Mouse (Mus musculus) CH12.LX (cell line): Measurements from ENCODE around the gene Fgf9. TPM values are rescaled to one million over a fixed set of nuclear protein-coding genes. Genes with fewer than 3 reads are reported as not detected.

Source experiments
- DNase-seq: peaks from one replicate; pipeline ENCODE4 v3.0.0-alpha.2; 2013; ENCODE audit errors: extremely low read depth
- H3K27ac ChIP-seq: 2 replicates; pipeline ENCODE4 v1.5.1; 2012; ENCODE audit warnings: low read depth, mild to moderate bottlenecking, control low read depth, moderate library complexity; ENCODE audit not compliant: insufficient read depth
- H3K27me3 ChIP-seq: replicated peaks from 2 replicates; pipeline ENCODE3; 2012; ENCODE audit warnings: inconsistent platforms
- H3K36me3 ChIP-seq, 2 experiments: replicated peaks in 1 of 2; 2 replicates each; pipeline versions ENCODE3 to v1.6.1; 2012; ENCODE audit warnings: inconsistent platforms in 1 of 2, low read length in 1 of 2, mild to moderate bottlenecking in 1 of 2, mixed read lengths in 1 of 2, moderate library complexity in 1 of 2; ENCODE audit not compliant: control insufficient read depth in 1 of 2, insufficient read depth in 1 of 2
- H3K4me1 ChIP-seq, 2 experiments: 2 replicates each; pipeline ENCODE4 v1.6.1; 2012; ENCODE audit warnings: inconsistent platforms in 1 of 2, moderate library complexity in 1 of 2; ENCODE audit not compliant: insufficient read depth in 2 of 2, control insufficient read depth in 1 of 2
- H3K4me2 ChIP-seq: 2 replicates; pipeline ENCODE4 v1.6.1; 2012; ENCODE audit warnings: low read depth, mild to moderate bottlenecking, control low read depth; ENCODE audit not compliant: poor library complexity, insufficient read depth, severe bottlenecking
- H3K4me3 ChIP-seq, 3 experiments: fragments of 150-350 bp in 1 of 3; sonication (generic) in 1 of 3; replicated peaks in 1 of 3; 2 replicates each; pipeline versions ENCODE3 to v1.5.1; 2011 to 2012; ENCODE audit warnings: low read depth in 2 of 3, low read length in 2 of 3, mild to moderate bottlenecking in 2 of 3, moderate library complexity in 2 of 3, control low read depth in 1 of 3, improper control_type of control experiment in 1 of 3, inconsistent platforms in 1 of 3, mixed read lengths in 1 of 3; ENCODE audit not compliant: poor library complexity in 1 of 3
- H3K79me2 ChIP-seq: replicated peaks from 2 replicates; pipeline ENCODE4 v1.6.1; 2012; ENCODE audit warnings: mild to moderate bottlenecking, moderate library complexity; ENCODE audit not compliant: control insufficient read depth, poor library complexity, insufficient read depth, severe bottlenecking; ENCODE audit errors: extremely low read depth
- H3K9ac ChIP-seq: 2 replicates; pipeline ENCODE4 v1.6.1; 2012; ENCODE audit warnings: low read depth, mild to moderate bottlenecking, control low read depth, moderate library complexity; ENCODE audit not compliant: insufficient read depth
- H3K9me3 ChIP-seq: replicated peaks from 2 replicates; pipeline ENCODE3; 2012; ENCODE audit warnings: low read length, inconsistent platforms, mixed read lengths
- BHLHE40 ChIP-seq: IDR thresholded peaks from 2 replicates; pipeline ENCODE4 v1.6.1; 2011; ENCODE audit warnings: mild to moderate bottlenecking, low read depth, low read length, improper control_type of control experiment
- CHD1 ChIP-seq: IDR thresholded peaks from 2 replicates; pipeline ENCODE4 v1.6.1; 2012; ENCODE audit warnings: low read depth, low read length, improper control_type of control experiment, inconsistent platforms
- CHD2 ChIP-seq: IDR thresholded peaks from 2 replicates; pipeline ENCODE4 v1.6.1; 2011; ENCODE audit warnings: low read length, improper control_type of control experiment
- ELF1 ChIP-seq: IDR thresholded peaks from 2 replicates; pipeline ENCODE4 v1.6.1; 2014; ENCODE audit warnings: low read depth, mild to moderate bottlenecking, inconsistent platforms, low read length, improper control_type of control experiment
- EP300 ChIP-seq: IDR thresholded peaks from 2 replicates; pipeline ENCODE4 v1.6.1; 2011; ENCODE audit warnings: low read length, improper control_type of control experiment
- ETS1 ChIP-seq: conservative IDR thresholded peaks from 2 replicates; pipeline ENCODE4 v1.6.1; 2012; ENCODE audit warnings: low read depth, mild to moderate bottlenecking, inconsistent platforms, low read length, improper control_type of control experiment, moderate library complexity
- GABPA ChIP-seq: IDR thresholded peaks from 2 replicates; pipeline ENCODE4 v1.6.1; 2012; ENCODE audit warnings: low read depth, low read length, improper control_type of control experiment, inconsistent platforms; ENCODE audit not compliant: insufficient replicate concordance
- HCFC1 ChIP-seq: IDR thresholded peaks from 2 replicates; pipeline ENCODE4 v1.6.1; 2012; ENCODE audit warnings: low read depth, mild to moderate bottlenecking, inconsistent platforms, low read length, improper control_type of control experiment
- IRF4 ChIP-seq: IDR thresholded peaks from 2 replicates; pipeline ENCODE4 v1.6.1; 2014; ENCODE audit warnings: low read depth, mild to moderate bottlenecking, inconsistent platforms, low read length, improper control_type of control experiment
- JUN ChIP-seq: IDR thresholded peaks from 2 replicates; pipeline ENCODE4 v1.6.1; 2011; ENCODE audit warnings: low read depth, mild to moderate bottlenecking, low read length, improper control_type of control experiment, moderate library complexity; ENCODE audit not compliant: insufficient read depth
- JUND ChIP-seq: conservative IDR thresholded peaks from 2 replicates; pipeline ENCODE4 v1.6.1; 2011; ENCODE audit warnings: low read depth, low read length, improper control_type of control experiment
- KAT2A ChIP-seq: IDR thresholded peaks from 2 replicates; pipeline ENCODE4 v1.6.1; 2012; ENCODE audit warnings: low read length, improper control_type of control experiment, inconsistent platforms; ENCODE audit not compliant: insufficient replicate concordance
- MAFK ChIP-seq: IDR thresholded peaks from 2 replicates; pipeline ENCODE4 v1.6.1; 2011; ENCODE audit warnings: low read length, improper control_type of control experiment; ENCODE audit not compliant: insufficient replicate concordance
- MAZ ChIP-seq: IDR thresholded peaks from 2 replicates; pipeline ENCODE4 v1.6.1; 2012; ENCODE audit warnings: low read depth, mild to moderate bottlenecking, inconsistent platforms, low read length, improper control_type of control experiment, moderate library complexity
- MYC ChIP-seq: IDR thresholded peaks from 2 replicates; pipeline ENCODE4 v1.6.1; 2011; ENCODE audit warnings: low read depth, mild to moderate bottlenecking, improper control_type of control experiment, low read length
- NELFE ChIP-seq: IDR thresholded peaks from 2 replicates; pipeline ENCODE4 v1.6.1; 2011; ENCODE audit warnings: low read depth, low read length, improper control_type of control experiment
- SIN3A ChIP-seq: IDR thresholded peaks from 2 replicates; pipeline ENCODE4 v1.6.1; 2012; ENCODE audit warnings: low read length, improper control_type of control experiment, inconsistent platforms
- SMC3 ChIP-seq: IDR thresholded peaks from 2 replicates; pipeline ENCODE4 v1.6.1; 2011; ENCODE audit warnings: low read depth, low read length, improper control_type of control experiment
- TBP ChIP-seq: conservative IDR thresholded peaks from 2 replicates; pipeline ENCODE4 v1.6.1; 2011; ENCODE audit warnings: low read depth, low read length, improper control_type of control experiment
- USF1 ChIP-seq: IDR thresholded peaks from 2 replicates; pipeline ENCODE4 v1.6.1; 2014; ENCODE audit warnings: low read depth, mild to moderate bottlenecking, inconsistent platforms, low read length, improper control_type of control experiment
- ZKSCAN1 ChIP-seq: IDR thresholded peaks from 2 replicates; pipeline ENCODE4 v1.6.1; 2012; ENCODE audit warnings: low read depth, inconsistent platforms, low read length, improper control_type of control experiment, borderline replicate concordance
- dilution Hi-C: fragments of 300-500 bp; cut with MboI; formaldehyde crosslinking; loops from 2 replicates; pipeline ENCODE4 v1.14.3; 2020; ENCODE audit warnings: low sequenced_read_pairs; ENCODE audit not compliant: extremely low pct_unique_long_range_greater_than_20kb, extremely low pct_ligation_motif_present
- in situ Hi-C: fragments of 300-500 bp; cut with MboI; formaldehyde crosslinking; loops from 3 replicates; pipeline ENCODE4 v1.14.3; 2019; ENCODE audit warnings: low sequenced_read_pairs, low pct_ligation_motif_present, low pct_unique_long_range_greater_than_20kb, mixed read lengths
- polyA plus RNA-seq: library from polyadenylated mRNA; unstranded; fragments of >175 nt; gene quantifications from 2 replicates; pipeline ENCODE4 v1.2.1, GENCODE M21; 2012; ENCODE audit warnings: low read depth; ENCODE audit not compliant: insufficient read length
- total RNA-seq, 2 experiments: library from RNA; depleted of rRNA; stranded (reverse); fragments of 300-350 nt in 1 of 2; fragments of >200 nt in 1 of 2; gene quantifications; 2 replicates each; pipeline ENCODE4 v1.2.3; 2012 to 2014

Gene Fgf9
- total and polyA plus RNA-seq, 3 experiments: 0.09 to 0.13 TPM; not detected in 1

DNA sequence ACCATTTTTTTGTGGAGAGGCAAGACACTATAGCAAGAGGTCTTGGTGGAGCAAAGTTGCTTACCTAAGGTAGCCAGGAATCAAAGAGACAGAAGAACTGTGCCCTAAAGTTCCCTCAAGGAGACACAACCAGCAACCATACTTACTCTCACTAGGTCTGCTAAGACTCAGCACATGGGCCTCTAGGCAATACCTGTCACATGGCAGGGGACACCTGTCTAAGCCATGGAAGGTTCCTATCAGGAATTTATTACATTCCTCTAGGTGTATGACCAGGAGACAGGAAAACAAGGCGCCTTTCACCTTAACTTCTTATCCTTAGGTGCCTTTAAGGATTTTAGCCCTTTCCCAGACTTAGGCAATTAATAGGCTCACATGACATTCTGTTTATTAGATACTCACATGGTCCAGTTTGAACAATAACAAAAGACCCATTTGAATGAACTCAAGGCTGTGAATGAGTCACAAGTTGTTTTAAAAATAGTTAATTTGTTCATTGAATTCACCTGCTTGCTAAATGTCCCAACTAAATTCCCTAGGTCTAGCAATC lies 69.2 kb downstream of the Fgf9 start:
- Histone ChIP-seq H3K27ac (no peak overlapping the region), H3K79me2 (no peaks in the 10 kb centered on the region), H3K27me3 (no peaks in the 10 kb centered on the region), H3K4me1 (no peaks in the 10 kb centered on the region), H3K9me3 (no peaks in the 10 kb centered on the region), H3K36me3 (no peaks in the 10 kb centered on the region), H3K9ac (no peak overlapping the region), H3K4me3 (no peak overlapping the region), H3K4me2 (no peak overlapping the region)
- in situ Hi-C loops (no loop called here), dilution Hi-C loops (no loop called here)
- DNase-seq: no peak
- no peak for TF ChIP-seq BHLHE40
- no peak for TF ChIP-seq SMC3
- no peak for TF ChIP-seq SIN3A
- no peak for TF ChIP-seq CHD1

DNA sequence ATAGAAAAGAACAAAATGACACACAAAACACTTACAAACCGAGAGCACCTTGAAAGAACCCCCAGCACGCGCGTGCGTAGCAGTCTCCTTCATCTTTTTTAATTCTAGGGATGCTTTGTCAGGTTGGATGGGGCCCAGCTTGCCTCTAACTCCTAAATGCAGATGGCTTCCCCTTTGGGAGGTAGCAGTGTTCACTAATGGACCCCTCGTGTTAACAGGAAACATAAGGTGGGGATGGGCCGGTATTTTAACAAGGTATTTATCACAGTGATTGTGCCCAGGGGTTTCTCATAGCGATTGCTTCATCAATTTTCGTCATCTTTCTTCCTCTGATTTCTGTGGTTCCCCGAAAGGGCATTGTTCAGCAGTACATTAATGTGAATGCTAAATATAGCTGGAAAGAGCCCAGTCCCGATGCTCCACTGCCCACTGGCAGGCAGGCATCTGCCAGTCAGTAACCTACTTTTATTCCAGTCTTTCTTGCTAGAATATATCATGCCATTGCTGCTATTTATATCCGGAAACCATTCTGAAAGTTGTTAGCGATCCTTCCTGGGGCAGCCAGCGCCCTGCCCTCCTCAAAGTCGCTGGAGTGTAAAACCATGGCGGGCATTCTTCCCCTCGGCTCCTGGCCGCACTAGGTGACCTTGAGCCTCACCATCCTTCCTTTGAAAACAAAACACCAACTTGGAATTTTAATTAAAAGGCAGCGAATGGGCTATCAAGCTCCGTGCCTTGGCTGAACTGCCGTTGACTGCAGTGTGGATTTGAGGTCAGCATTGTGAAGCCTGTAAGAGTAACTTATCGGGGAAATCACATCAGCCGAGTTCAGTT lies 79.5 kb downstream of the Fgf9 start:
- peaks cover 3 to 4% of the 10 kb centered on the region in 2 experiments; a peak in 1 of 4 replicates for H3K4me1 ChIP-seq

DNA sequence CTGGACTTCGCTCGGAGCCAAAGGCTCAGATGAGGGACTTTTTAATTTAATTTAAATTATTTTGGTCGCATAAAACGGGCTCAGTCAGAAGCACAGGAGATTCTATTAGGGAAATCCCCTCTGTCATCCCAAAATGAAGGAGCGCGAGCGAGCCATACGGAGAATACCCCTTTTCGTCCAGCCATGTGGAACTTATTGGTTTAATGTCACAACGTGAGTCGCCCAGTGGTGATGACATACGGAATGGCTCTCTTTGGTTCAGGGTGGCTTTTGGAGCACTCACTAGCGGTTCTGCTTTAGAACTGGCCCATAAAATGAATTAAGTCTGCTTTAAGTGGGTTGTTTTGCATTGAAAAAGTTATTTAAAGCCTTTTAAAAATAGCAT lies 80.1 kb downstream of the Fgf9 start:
- Histone ChIP-seq H3K4me3 (no peak overlapping the region), H3K27ac (no peak overlapping the region), H3K79me2 (no peaks in the 10 kb centered on the region)
- TF ChIP-seq BHLHE40 (no peak), KAT2A (no peak), ELF1 (no peak), ZKSCAN1 (no peak), NELFE (no peak), MAZ (no peak), SIN3A (no peak), MAFK (no peak), ETS1 (no peak), USF1 (no peak), IRF4 (no peak), JUND (no peak), GABPA (no peak), JUN (no peak), SMC3 (no peak), HCFC1 (no peak)
- TF ChIP-seq, all 38 proteins: peak for 0
- dilution Hi-C loops: no loop called here
- peaks cover 3 to 4% of the 10 kb centered on the region in 2 experiments; a peak in 1 of 4 replicates for H3K4me1 ChIP-seq
- H3K36me3 ChIP-seq: no peaks in the 10 kb centered on the region
- H3K9me3 ChIP-seq: no peaks in the 10 kb centered on the region
- no peak overlapping the region for H3K9ac ChIP-seq
- no peaks in the 10 kb centered on the region for H3K27me3 ChIP-seq
- H3K4me2 ChIP-seq: peak overlapping the region; percentile 94
- no peak for DNase-seq
- in situ Hi-C loops: no loop called here

More for the DNA sequence above, 79.5 kb downstream of the Fgf9 start:
- H3K4me3 ChIP-seq: no peak overlapping the region
- dilution Hi-C loops (no loop called here), in situ Hi-C loops (no loop called here)
- H3K27ac ChIP-seq: no peak overlapping the region
- no peaks in the 10 kb centered on the region for H3K79me2 ChIP-seq
- no peak overlapping the region for H3K9ac ChIP-seq
- DNase-seq: no peak
- peak overlapping the region; percentile 94 for H3K4me2 ChIP-seq
- no peak for TF ChIP-seq USF1
- TF ChIP-seq MYC: no peak
- TF ChIP-seq CHD2: no peak
- TF ChIP-seq EP300: no peak
- TF ChIP-seq JUND: no peak
- no peak for TF ChIP-seq TBP
- H3K27me3 ChIP-seq: no peaks in the 10 kb centered on the region
- no peaks in the 10 kb centered on the region for H3K9me3 ChIP-seq
- H3K36me3 ChIP-seq: no peaks in the 10 kb centered on the region
